Mouse (Mus musculus): ENCODE results near the gene Sox14.

Gene Sox14

DNA sequence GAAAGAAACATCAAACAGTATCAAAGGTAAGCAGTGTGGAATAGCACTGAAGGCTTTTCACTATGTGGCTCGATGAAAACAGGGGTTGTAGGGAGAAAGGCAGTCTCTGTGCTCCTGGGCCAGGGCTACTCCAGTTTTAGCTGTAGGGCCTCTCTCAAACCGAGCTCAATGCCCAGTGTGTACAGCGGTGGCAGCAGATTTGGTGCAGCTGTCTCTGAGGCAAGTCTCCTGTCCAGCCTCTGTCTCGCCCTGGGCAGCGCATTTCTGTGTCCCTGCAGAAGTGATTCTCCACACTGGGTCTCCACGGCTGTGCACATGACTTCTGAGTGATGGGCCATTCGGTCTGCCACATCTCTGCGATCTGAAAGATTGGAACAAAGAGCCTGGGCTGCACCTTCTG lies 27.6 kb downstream of the Sox14 start:
- no peak for DNase-seq (ENCODE audit: low read depth)

DNA sequence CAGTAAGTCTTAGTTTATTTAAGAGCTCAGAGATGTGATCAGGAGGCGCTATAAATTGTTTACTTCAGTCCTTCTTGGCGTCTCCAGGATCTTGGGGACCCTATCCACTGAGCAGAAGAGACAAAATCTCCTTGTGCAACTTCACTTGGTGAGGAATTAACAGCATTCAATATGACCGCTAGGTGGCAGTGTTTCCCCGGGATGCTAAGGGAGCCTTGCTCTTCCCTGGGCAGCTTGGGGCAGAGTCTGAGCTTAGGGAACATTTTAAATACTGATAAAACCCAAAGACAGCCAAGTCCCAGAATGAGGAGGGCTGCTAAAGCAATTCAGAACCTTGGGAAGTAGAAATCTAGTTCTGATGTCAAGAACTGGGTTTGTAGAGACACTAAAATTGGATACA lies 29.1 kb downstream of the Sox14 start:
- peak; percentile 22 for DNase-seq (ENCODE audit: low read depth)

DNA sequence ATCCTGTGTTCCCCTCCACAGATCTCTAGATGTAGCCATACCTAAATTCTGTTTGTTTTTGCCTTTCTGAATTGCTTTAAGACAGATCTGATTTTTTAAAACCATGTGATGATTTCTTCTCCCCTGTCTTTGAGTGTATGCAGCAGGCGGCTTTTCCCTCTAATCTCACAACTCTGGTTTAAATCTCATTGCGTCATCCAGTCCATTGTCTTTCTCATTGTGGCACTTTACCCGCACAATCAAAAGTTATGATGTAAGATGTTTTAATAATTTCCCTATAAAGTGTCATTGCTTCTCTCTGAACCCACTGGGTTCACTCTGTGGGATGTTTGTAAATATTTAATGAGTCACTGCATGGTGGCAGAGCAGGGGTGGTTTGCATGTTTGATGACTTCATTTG lies 36.6 kb downstream of the Sox14 start:
- DNase-seq (ENCODE audit: low read depth) = no peak

DNA sequence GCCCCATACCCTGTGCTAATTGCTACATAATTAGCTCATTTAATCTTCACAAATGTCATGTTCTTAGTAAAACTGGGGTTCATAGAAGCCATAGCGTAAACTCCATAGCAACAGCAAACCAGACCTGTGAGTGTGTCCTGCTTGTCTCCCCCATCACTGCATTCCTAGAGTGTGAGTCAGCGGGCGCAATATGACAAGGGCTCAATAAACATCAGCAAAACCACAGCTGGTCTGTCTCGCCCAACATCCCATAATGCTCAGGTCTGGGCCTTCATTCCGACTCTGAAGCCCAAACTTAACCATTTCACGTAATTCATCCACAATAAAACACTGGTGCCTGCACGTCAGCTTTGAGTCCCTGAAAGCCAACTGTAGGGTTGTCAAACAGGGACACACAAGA lies 37.1 kb downstream of the Sox14 start:
- DNase-seq (ENCODE audit: low read depth) = no peak

DNA sequence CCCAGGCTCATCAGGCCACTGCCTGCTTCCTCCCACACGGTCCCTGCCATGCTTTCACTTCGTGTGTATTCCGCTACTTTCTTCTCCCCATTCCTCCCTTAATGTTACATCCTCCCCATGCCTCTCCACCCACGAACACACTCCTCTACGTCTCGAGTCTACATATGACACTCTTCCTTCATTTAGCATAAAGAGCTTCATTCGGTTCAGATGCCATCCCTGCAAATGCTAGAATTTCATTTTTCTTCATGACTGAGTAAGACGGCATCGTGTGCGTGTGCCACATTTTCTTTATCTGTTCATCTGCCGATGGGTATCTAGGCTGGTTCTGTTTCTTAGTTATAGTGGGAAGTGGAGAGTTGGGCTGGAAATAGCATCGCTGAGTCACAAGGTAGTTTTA lies 39.3 kb downstream of the Sox14 start:
- DNase-seq (ENCODE audit: low read depth) = no peak

DNA sequence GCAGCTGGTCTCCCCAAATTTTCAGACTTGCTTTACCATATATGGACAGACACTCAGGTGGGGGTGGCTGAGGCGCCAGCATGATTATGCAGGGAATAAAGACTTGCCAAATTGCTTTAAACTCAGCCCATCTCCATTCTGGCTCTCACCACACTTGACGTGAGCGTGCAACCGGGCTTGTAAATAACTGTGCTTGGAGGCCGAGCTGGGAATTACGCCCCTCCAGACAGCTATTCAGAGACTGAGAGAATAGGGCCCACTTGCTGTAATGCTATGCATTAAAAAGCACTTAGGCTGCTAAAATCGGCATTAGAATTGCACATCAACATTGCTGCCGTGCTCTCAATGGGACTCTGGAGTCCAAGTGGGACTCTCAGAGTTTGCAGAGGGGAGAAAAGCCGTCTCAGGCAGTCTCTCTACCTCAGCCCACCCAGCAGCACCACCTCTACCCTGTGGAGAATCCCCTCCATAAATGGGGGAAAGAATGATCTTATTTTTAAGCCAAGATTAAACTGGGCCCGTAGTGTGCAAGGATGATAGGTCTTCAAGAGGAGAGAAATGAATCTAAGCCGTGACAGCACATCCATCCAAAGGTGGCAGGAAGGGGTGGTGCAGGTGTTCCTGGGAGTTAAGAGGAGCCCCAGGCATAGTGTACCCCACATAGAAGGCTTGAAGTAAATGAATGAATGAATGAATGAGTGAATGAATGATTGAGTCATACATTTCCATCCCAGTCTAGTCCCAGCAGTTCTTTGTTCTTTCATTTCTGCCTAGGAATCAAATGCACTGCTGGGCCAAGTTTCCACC lies 40.1 kb downstream of the Sox14 start:
- no peak for DNase-seq (ENCODE audit: low read depth)
